Mouse (Mus musculus): ENCODE data around the gene Gm10073.

DNA sequence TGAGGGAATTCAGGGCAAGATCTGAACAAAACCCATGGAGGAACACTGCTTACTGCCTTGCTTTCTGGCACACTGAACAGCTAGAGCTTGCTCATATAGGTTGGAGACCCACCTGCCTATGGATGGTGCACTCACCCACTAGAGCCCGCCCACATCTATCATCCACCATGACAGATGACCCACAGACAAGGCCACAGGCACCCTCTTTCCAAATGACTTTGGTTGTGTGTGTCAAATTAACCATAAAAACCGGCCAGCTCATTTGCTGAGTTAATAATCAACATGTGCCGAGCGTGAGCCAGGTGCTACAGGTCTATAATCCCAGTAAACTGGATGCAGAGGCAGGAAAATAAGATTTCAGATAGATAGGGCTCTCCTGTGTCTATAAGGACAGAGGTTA is 2.9 kb downstream of the Gm10073 start:
- TF ChIP-seq CTCF (conservative IDR thresholded peaks at IDR 0.05; ENCODE audit: low read length), result no peak
- no peak for TF ChIP-seq POU5F1 (IDR thresholded peaks at IDR 0.05; ENCODE audit: borderline replicate concordance, low read length)
- TF ChIP-seq NANOG (IDR thresholded peaks at IDR 0.05; ENCODE audit: borderline replicate concordance, low read length), result no peak
